Mouse (Mus musculus): ENCODE results near the gene Pltp. TPM values are rescaled to one million over a fixed set of nuclear protein-coding genes. Genes with fewer than 3 reads are reported as not detected.
"Not testable (repeated sequence)": the region's sequence is repeated elsewhere in the genome, so short reads cannot be mapped to it uniquely, and the experiment has no call there.

The Pltp gene
- polyA plus RNA-seq, 1 experiment, result 51.8 TPM

DNA sequence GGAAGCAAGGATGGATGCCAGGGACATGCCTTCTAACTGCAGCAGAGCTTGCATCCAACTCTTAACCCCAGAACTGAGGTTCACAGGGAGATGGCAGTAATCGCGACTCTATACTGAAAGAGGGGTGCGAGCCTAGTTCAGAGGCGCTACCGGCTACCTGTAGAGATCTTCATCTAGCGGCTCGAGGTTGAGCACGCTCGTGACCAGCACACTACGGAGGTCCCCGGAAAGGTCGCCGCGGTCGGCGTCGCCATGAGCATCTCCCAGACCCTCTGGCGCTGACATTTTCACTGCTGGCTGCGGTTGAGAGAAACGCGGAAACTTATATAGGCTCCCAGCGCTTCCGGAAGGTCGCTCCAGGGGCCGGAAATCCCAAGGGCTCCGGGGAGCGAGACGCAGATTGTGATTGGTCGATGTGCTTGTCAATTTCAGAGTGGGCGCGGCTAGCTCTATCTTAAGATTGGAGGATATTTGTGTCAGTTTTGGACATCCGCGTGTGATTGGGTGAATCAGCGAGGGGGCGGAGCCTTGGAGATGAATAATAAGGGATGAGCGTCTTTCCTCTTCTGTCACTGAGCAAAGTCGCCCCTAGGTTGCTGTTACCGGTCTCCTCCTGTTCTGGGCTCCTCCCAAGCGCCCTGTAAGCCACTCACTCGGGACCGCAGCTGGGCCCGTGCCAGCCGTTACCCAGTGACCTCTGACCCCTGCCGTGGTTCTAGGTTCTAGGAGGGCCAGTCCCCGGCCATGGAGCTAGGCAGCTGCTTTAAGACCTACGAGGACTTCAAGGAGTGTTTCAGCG, 52.8 kb downstream of the Pltp start, which contains the start of the genes Acot8 and Zswim3:
Acot8 (minus strand) TSS at position 350 of the 799 bp plus-strand sequence.
Zswim3 (plus strand) TSS at position 566 of the 799 bp plus-strand sequence.
- Histone ChIP-seq H3K4me1 (ENCODE audit: control insufficient read depth, insufficient read depth, insufficient read length) (peaks cover 8% of the 10 kb centered on the region; the same call in 1 of the 2 replicates), H3K27ac (ENCODE audit: insufficient read depth, low read length) (peak within 1 kb of the TSS; percentile 89), H3K4me3 (ENCODE audit: extremely low read depth, insufficient read depth, insufficient read length) (peak within 1 kb of the TSS; percentile 93), H3K36me3 (ENCODE audit: control insufficient read depth, insufficient read depth, low read length) (peaks cover 7% of the 10 kb centered on the region), H3K27me3 (ENCODE audit: control insufficient read depth, insufficient read depth, low read length) (no peaks in the 10 kb centered on the region)
- 1% methylated on average over 47 of the region's 47 CpGs for WGBS
- TF ChIP-seq CTCF (IDR thresholded peaks at IDR 0.05; ENCODE audit: extremely low read depth, insufficient read depth, insufficient read length, insufficient replicate concordance), result no peak
- peak; percentile 90 for TF ChIP-seq POLR2A (IDR thresholded peaks at IDR 0.05; ENCODE audit: low read depth, low read length)
- DNase-seq (ENCODE audit: low read depth in 1 of 2, low spot score in 2 of 2), result peak; percentile 96 to 98

GRCm38 (mm10) chr2:164803921-164804313, 53.6 kb downstream of the Pltp start:
- Histone ChIP-seq H3K36me3 (ENCODE audit: control insufficient read depth, insufficient read depth, low read length) (peaks cover 12% of the 10 kb centered on the region), H3K4me1 (ENCODE audit: control insufficient read depth, insufficient read depth, insufficient read length) (peaks cover 8% of the 10 kb centered on the region; the same call in 1 of the 2 replicates), H3K4me3 (ENCODE audit: extremely low read depth, insufficient read depth, insufficient read length) (peak overlapping the region; percentile 93), H3K27ac (ENCODE audit: insufficient read depth, low read length) (no peak overlapping the region), H3K27me3 (ENCODE audit: control insufficient read depth, insufficient read depth, low read length) (no peaks in the 10 kb centered on the region)
- DNase-seq (ENCODE audit: low read depth in 1 of 2, low spot score in 2 of 2), result no peak
- 74% methylated on average over 1 of the region's 1 CpGs for WGBS
- no peak for TF ChIP-seq POLR2A (IDR thresholded peaks at IDR 0.05; ENCODE audit: low read depth, low read length)
- TF ChIP-seq CTCF (IDR thresholded peaks at IDR 0.05; ENCODE audit: extremely low read depth, insufficient read depth, insufficient read length, insufficient replicate concordance), result no peak

DNA sequence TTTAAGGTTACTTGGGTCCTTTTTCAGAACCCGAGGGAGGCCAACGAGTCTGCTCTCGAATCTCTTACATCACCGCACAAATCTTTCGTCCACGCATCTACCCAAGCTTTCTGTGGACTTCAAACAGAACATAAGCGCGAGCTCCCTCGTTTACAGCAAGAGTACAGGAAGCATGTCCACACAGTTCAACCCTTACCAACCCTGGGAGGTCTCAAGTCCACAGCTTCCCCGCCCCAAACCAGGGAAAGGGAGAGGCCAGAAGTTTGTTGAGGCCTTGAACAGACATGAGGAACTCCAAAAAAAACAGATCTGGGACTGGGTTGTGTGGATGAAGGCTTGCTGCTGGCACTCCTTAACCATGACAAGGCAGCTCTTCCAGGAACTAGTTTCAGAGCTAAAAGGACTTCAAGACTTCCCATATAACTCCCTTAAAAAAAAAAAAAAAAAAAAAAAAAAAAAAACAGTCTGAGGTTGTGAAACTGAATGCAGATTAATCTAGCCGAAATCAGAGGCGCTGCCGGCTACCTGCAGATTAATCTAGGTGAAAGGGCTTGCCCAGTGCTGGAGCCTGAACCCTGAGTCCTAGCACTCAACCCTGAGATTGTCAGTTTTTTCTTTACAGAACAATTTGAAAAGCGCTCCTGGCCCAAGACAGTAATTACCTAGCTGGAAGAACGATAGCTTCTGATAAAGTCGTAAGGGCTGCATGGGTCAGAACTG, 54.1 kb downstream of the Pltp start:
- Histone ChIP-seq H3K27me3 (ENCODE audit: control insufficient read depth, insufficient read depth, low read length) (no peaks in the 10 kb centered on the region), H3K4me1 (ENCODE audit: control insufficient read depth, insufficient read depth, insufficient read length) (peaks cover 8% of the 10 kb centered on the region; the same call in 1 of the 2 replicates), H3K36me3 (ENCODE audit: control insufficient read depth, insufficient read depth, low read length) (peaks cover 11% of the 10 kb centered on the region), H3K4me3 (ENCODE audit: extremely low read depth, insufficient read depth, insufficient read length) (no peak overlapping the region; the same call in 1 of the 2 replicates), H3K27ac (ENCODE audit: insufficient read depth, low read length) (no peak overlapping the region)
- no peak for DNase-seq (ENCODE audit: low read depth in 1 of 2, low spot score in 2 of 2)
- 88% methylated on average over 16 of the region's 16 CpGs for WGBS
- TF ChIP-seq POLR2A (IDR thresholded peaks at IDR 0.05; ENCODE audit: low read depth, low read length), result no peak
- TF ChIP-seq CTCF (IDR thresholded peaks at IDR 0.05; ENCODE audit: extremely low read depth, insufficient read depth, insufficient read length, insufficient replicate concordance), result no peak

DNA sequence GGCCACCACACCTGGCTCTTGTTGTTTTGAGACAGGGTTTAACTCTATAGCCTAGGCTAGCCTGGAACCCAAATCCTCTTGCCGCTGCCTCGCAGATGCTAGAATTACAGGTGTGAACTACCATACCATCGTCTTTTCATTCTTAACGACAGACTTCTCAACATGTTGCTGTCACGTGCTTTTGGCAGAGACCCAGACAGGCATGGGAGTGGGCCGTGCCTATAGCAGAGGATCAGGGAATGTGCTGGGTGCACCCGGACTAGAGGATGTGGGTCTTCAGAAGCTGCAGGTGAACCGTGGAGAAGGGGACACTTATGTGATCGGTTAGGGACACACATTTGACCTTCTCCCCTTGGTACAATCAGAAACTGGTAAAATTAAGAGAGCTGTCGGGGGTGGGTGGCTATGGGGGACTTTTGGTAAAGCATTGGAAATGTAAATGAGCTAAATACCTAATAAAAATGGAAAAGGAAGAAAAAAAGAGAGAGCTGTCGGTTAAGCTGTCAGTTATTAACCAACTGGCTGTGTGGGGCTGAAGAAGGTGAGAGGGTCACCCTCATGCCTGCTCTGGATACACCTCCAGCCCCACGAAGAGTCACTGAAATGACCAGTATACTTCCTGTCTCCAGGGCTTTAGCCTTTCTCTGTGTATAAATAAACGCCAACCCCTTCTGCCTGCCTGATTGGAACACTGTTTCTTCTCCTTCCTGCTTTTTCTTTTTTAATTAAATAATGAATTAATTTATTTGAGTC, 57.1 kb downstream of the Pltp start:
- no peaks in the 10 kb centered on the region for H3K27me3 ChIP-seq (ENCODE audit: control insufficient read depth, insufficient read depth, low read length)
- no peak for DNase-seq (ENCODE audit: low read depth in 1 of 2, low spot score in 2 of 2)
- TF ChIP-seq CTCF (IDR thresholded peaks at IDR 0.05; ENCODE audit: extremely low read depth, insufficient read depth, insufficient read length, insufficient replicate concordance), result no peak
- no peak overlapping the region for H3K4me3 ChIP-seq (ENCODE audit: extremely low read depth, insufficient read depth, insufficient read length)
- 94% methylated on average over 13 of the region's 13 CpGs for WGBS
- H3K27ac ChIP-seq (ENCODE audit: insufficient read depth, low read length), result no peak overlapping the region
- H3K4me1 ChIP-seq (ENCODE audit: control insufficient read depth, insufficient read depth, insufficient read length), result peaks cover 8% of the 10 kb centered on the region; the same call in 1 of the 2 replicates
- peaks cover 21% of the 10 kb centered on the region for H3K36me3 ChIP-seq (ENCODE audit: control insufficient read depth, insufficient read depth, low read length)

DNA sequence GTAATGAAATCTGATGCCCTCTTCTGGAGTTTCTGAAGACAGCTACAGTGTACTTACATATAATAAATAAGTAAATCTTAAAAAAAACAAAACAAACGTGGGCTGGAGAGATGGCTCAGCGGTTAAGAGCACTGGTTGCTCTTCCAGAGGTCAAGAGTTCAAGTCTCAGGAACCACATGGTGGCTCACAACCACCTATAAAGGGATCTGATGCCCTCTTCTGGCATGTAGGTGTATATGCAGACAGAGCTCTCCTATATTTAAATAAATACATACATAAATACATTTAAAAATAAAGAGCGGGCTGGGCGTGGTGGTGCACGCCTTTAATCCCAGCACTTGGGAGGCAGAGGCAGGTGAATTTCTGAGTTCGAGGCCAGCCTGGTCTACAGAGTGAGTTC, 59.0 kb downstream of the Pltp start:
- not testable (repeated sequence) for H3K27ac ChIP-seq (ENCODE audit: insufficient read depth, low read length); H3K27me3 ChIP-seq (ENCODE audit: control insufficient read depth, insufficient read depth, low read length); DNase-seq (ENCODE audit: low read depth in 1 of 2, low spot score in 2 of 2); H3K4me3 ChIP-seq (ENCODE audit: extremely low read depth, insufficient read depth, insufficient read length); H3K4me1 ChIP-seq (ENCODE audit: control insufficient read depth, insufficient read depth, insufficient read length)
- peaks cover 28% of the 10 kb centered on the region for H3K36me3 ChIP-seq (ENCODE audit: control insufficient read depth, insufficient read depth, low read length)
- 81% methylated on average over 6 of the region's 6 CpGs for WGBS

DNA sequence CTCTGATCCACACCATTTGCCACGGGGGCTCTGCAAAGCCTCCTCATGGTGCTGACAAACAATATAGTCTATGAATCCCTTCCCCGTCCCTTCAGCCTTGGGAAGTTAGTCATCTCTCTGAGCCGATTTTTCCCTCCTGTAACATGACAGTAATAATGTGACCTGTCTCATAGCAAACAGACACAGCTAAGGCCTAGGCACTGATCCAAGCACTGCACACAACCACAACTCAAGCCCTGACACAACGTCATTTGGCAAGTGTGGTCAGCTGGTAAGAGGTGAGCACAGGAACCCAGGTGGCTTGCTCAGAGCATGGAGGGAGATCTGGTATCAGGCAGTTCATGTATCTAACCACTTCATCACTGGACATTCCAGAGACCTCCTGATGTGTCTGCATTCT, 61.6 kb downstream of the Pltp start:
- Histone ChIP-seq H3K27ac (ENCODE audit: insufficient read depth, low read length) (no peak overlapping the region), H3K36me3 (ENCODE audit: control insufficient read depth, insufficient read depth, low read length) (peaks cover 39% of the 10 kb centered on the region), H3K27me3 (ENCODE audit: control insufficient read depth, insufficient read depth, low read length) (no peaks in the 10 kb centered on the region), H3K4me3 (ENCODE audit: extremely low read depth, insufficient read depth, insufficient read length) (no peak overlapping the region), H3K4me1 (ENCODE audit: control insufficient read depth, insufficient read depth, insufficient read length) (no peaks in the 10 kb centered on the region)
- DNase-seq (ENCODE audit: low read depth in 1 of 2, low spot score in 2 of 2), result no peak
- 85% methylated on average over 4 of the region's 4 CpGs for WGBS
- TF ChIP-seq CTCF (IDR thresholded peaks at IDR 0.05; ENCODE audit: extremely low read depth, insufficient read depth, insufficient read length, insufficient replicate concordance) (no peak), POLR2A (IDR thresholded peaks at IDR 0.05; ENCODE audit: low read depth, low read length) (no peak)

Data from spleen, adult 2 months (tissue).